Mouse (Mus musculus) forebrain, embryonic 11.5 days (tissue): ENCODE data around the gene Lbhd1. TPM values are rescaled to one million over a fixed set of nuclear protein-coding genes. Genes with fewer than 3 reads are reported as not detected.
"Not testable (repeated sequence)": the region's sequence is repeated elsewhere in the genome, so short reads cannot be mapped to it uniquely, and the experiment has no call there.

Experiments
- ATAC-seq: fragments of 200-750 bp; cut with Nextera tagmentation; replicated peaks from 2 replicates; pipeline ENCODE4 v1.8.0; 2017; ENCODE audit warnings: moderate TSS enrichment; ENCODE audit not compliant: low FRiP score
- DNase-seq: peaks from one replicate; pipeline ENCODE4 v3.0.0-alpha.2; 2017; ENCODE audit warnings: low spot score
- H3K27ac ChIP-seq: fragments of 300-500 bp; sonication (generic); 2 replicates; pipeline ENCODE4 v1.5.1; 2014; ENCODE audit warnings: low read depth, low read length
- H3K27me3 ChIP-seq: fragments of 300-500 bp; sonication (generic); 2 replicates; pipeline ENCODE4 v1.6.1; 2014; ENCODE audit warnings: mild to moderate bottlenecking, low read length, mixed read lengths; ENCODE audit not compliant: control insufficient read depth, insufficient read depth
- H3K36me3 ChIP-seq: fragments of 300-500 bp; sonication (generic); 2 replicates; pipeline ENCODE4 v1.6.1; 2014; ENCODE audit warnings: mild to moderate bottlenecking, low read length, moderate library complexity, mixed read lengths; ENCODE audit not compliant: control insufficient read depth, insufficient read depth
- H3K4me1 ChIP-seq: fragments of 300-500 bp; sonication (generic); replicated peaks from 2 replicates; pipeline ENCODE4 v1.6.1; 2014; ENCODE audit warnings: low read length, mixed read lengths; ENCODE audit not compliant: control insufficient read depth, insufficient read depth
- H3K4me2 ChIP-seq: fragments of 300-500 bp; sonication (generic); 2 replicates; pipeline ENCODE4 v1.6.1; 2014; ENCODE audit warnings: low read depth, mild to moderate bottlenecking, low read length, moderate library complexity, mixed read lengths; ENCODE audit not compliant: severe bottlenecking
- H3K4me3 ChIP-seq: fragments of 300-500 bp; sonication (generic); 2 replicates; pipeline ENCODE4 v1.5.1; 2014; ENCODE audit warnings: low read depth, low read length
- H3K9ac ChIP-seq: fragments of 300-500 bp; sonication (generic); 2 replicates; pipeline ENCODE4 v1.6.1; 2014; ENCODE audit warnings: low read length
- H3K9me3 ChIP-seq: fragments of 300-500 bp; sonication (generic); 2 replicates; pipeline ENCODE4 v1.6.1; 2016; ENCODE audit warnings: low read length, mixed read lengths; ENCODE audit not compliant: control insufficient read depth
- WGBS: fragments of 180-500 bp; shearing (Covaris S2); extraction: QIAGEN DNeasy Blood & Tissue Kit; methylation state at CpG from one replicate; pipeline ENCODE4 v1.1.7; 2014; 5-methylcytosine and 5-hydroxymethylcytosine counted together
- polyA plus RNA-seq: library from polyadenylated mRNA; unstranded; fragments of >200 nt; fragmentation: Nextera tagmentation; extraction: Ambion mirVana; gene quantifications from 2 replicates; pipeline ENCODE4 v1.2.1, GENCODE M21; 2014

Gene Lbhd1
- polyA plus RNA-seq, 1 experiment from 2014 or later, result 110 TPM

- Histone ChIP-seq H3K4me1 (no peaks in the 10 kb centered on the region), H3K36me3 (no peaks in the 10 kb centered on the region), H3K4me2 (no peak overlapping the region), H3K9ac (no peak overlapping the region), H3K4me3 (no peak overlapping the region), H3K9me3 (no peaks in the 10 kb centered on the region), H3K27ac (no peak overlapping the region), H3K27me3 (no peaks in the 10 kb centered on the region)
- ATAC-seq, result no peak
- WGBS, result 31% methylated on average over 1 of the region's 1 CpGs
- DNase-seq, result no peak
These were observed 24.5 kb upstream of the Lbhd1 start for GRCm38 (mm10) chr19:8859018-8859417.

GRCm38 (mm10) chr19:8864265-8864664 is 19.3 kb upstream of the Lbhd1 start:
- Histone ChIP-seq H3K9ac (no peak overlapping the region), H3K4me1 (no peaks in the 10 kb centered on the region), H3K9me3 (no peaks in the 10 kb centered on the region), H3K4me2 (no peak overlapping the region), H3K27ac (no peak overlapping the region), H3K36me3 (no peaks in the 10 kb centered on the region), H3K4me3 (no peak overlapping the region), H3K27me3 (no peaks in the 10 kb centered on the region)
- DNase-seq (no peak), ATAC-seq (no peak)
- WGBS, result 84% methylated on average over 6 of the region's 6 CpGs

GRCm38 (mm10) chr19:8870381-8870780 is 13.2 kb upstream of the Lbhd1 start:
- H3K4me2 ChIP-seq, H3K36me3 ChIP-seq, DNase-seq, H3K27ac ChIP-seq, ATAC-seq, H3K27me3 ChIP-seq, H3K9me3 ChIP-seq, H3K4me1 ChIP-seq: not testable (repeated sequence)
- WGBS, result 81% methylated on average over 3 of the region's 3 CpGs
- Histone ChIP-seq H3K9ac (peak overlapping the region; percentile 60), H3K4me3 (peak overlapping the region; percentile 96; the same call in 1 of the 2 replicates)

GRCm38 (mm10) chr19:8870838-8871237 is 12.7 kb upstream of the Lbhd1 start:
- DNase-seq (no peak), ATAC-seq (peak; percentile 25; the same call in 1 of the 2 replicates)
- H3K4me3 ChIP-seq, result peak overlapping the region; percentile 96
- no peaks in the 10 kb centered on the region for H3K27me3 ChIP-seq
- peaks cover 4% of the 10 kb centered on the region; the same call in 1 of the 2 replicates for H3K36me3 ChIP-seq
- 67% methylated on average over 9 of the region's 9 CpGs for WGBS
- H3K4me2 ChIP-seq, result peak overlapping the region; percentile 88
- no peak overlapping the region; the same call in 1 of the 2 replicates for H3K27ac ChIP-seq
- H3K9ac ChIP-seq, result peak overlapping the region; percentile 60
- no peaks in the 10 kb centered on the region for H3K9me3 ChIP-seq
- peaks cover 7% of the 10 kb centered on the region; the same call in 1 of the 2 replicates for H3K4me1 ChIP-seq

GRCm38 (mm10) chr19:8871267-8872186 is 12.0 kb upstream of the Lbhd1 start, which contains the start of gene Ubxn1:
Ubxn1 (plus strand) TSS chr19:8871496.
- Histone ChIP-seq H3K27me3 (no peaks in the 10 kb centered on the region), H3K9me3 (no peaks in the 10 kb centered on the region), H3K27ac (peak within 1 kb of the TSS; percentile 63), H3K4me1 (peaks cover 7% of the 10 kb centered on the region; the same call in 1 of the 2 replicates), H3K36me3 (peaks cover 4% of the 10 kb centered on the region; the same call in 1 of the 2 replicates), H3K4me3 (peak within 1 kb of the TSS; percentile 96), H3K9ac (peak within 1 kb of the TSS; percentile 96), H3K4me2 (peak within 1 kb of the TSS; percentile 88)
- DNase-seq, result peak; percentile 95
- ATAC-seq, result peak; percentile 99
- WGBS, result 1% methylated on average over 52 of the region's 59 CpGs

- no peaks in the 10 kb centered on the region for H3K9me3 ChIP-seq
- H3K4me2 ChIP-seq, result peak overlapping the region; percentile 88
- WGBS, result 78% methylated on average over 10 of the region's 10 CpGs
- peak overlapping the region; percentile 96 for H3K4me3 ChIP-seq
- DNase-seq, result no peak
- peaks cover 4% of the 10 kb centered on the region; the same call in 1 of the 2 replicates for H3K36me3 ChIP-seq
- H3K4me1 ChIP-seq, result peaks cover 7% of the 10 kb centered on the region; the same call in 1 of the 2 replicates
- no peak for ATAC-seq
- no peaks in the 10 kb centered on the region for H3K27me3 ChIP-seq
- H3K27ac ChIP-seq, result peak overlapping the region; percentile 63; the same call in 1 of the 2 replicates
- H3K9ac ChIP-seq, result peak overlapping the region; percentile 96
These were observed 11.2 kb upstream of the Lbhd1 start for GRCm38 (mm10) chr19:8872266-8872840.

GRCm38 (mm10) chr19:8875031-8875430 is 8.5 kb upstream of the Lbhd1 start:
- Histone ChIP-seq H3K4me1 (peaks cover 7% of the 10 kb centered on the region; the same call in 1 of the 2 replicates), H3K27ac (no peak overlapping the region), H3K9me3 (no peaks in the 10 kb centered on the region), H3K4me2 (no peak overlapping the region), H3K36me3 (peaks cover 4% of the 10 kb centered on the region; the same call in 1 of the 2 replicates), H3K9ac (no peak overlapping the region), H3K27me3 (no peaks in the 10 kb centered on the region), H3K4me3 (no peak overlapping the region)
- DNase-seq (no peak), ATAC-seq (no peak)
- WGBS, result 93% methylated on average over 7 of the region's 7 CpGs

- Histone ChIP-seq H3K27ac (peak within 1 kb of the TSS; percentile 50), H3K27me3 (no peaks in the 10 kb centered on the region), H3K4me1 (no peaks in the 10 kb centered on the region), H3K9me3 (no peaks in the 10 kb centered on the region), H3K9ac (peak within 1 kb of the TSS; percentile 91), H3K36me3 (no peaks in the 10 kb centered on the region; the same call in 1 of the 2 replicates), H3K4me2 (peak within 1 kb of the TSS; percentile 87), H3K4me3 (peak within 1 kb of the TSS; percentile 76)
- peak; percentile 90 for DNase-seq
- under 1% methylated on average over 42 of the region's 42 CpGs for WGBS
- ATAC-seq, result peak; percentile 95
These were observed 3.1 kb upstream of the Lbhd1 start, which contains the start of gene Uqcc3 for GRCm38 (mm10) chr19:8880311-8881033. Uqcc3 (minus strand) TSS chr19:8880923.
